Mouse (Mus musculus): ENCODE data around the gene Nckap5.

Nckap5 gene

DNA sequence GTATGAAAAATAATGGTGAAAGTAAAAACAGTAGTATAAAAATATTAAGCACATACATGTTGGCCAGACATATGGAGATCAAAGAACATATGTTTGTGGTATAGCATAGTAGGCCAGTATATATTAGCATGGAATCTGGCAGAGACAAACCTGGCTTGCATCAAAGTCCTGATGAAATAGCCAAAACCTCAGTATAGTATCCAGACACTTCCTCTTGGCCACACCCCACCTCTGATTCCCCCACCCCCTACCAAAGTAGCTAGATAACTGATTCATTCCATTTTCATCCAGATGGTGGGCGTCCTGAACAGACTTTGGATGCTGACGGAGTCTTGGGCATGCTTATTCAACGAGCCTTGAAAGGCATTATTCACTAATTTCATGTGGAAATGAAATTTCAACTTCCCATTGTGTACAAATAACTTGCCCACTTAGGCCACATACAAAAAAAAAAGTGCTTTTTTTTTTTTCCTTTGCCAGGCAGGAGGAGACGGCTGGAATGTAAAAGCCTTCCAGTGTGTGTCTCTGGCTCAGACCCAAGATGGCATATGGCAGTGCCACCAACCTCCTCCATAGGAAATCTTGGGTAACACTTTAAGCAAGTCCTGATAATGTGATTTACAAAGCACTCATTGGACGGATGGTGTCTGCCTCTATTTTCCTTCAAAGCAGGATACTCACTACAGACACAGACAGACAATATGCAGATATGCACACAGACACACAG is 360.6 kb downstream of the Nckap5 start:
- peak; percentile 59 to 60 for DNase-seq

DNA sequence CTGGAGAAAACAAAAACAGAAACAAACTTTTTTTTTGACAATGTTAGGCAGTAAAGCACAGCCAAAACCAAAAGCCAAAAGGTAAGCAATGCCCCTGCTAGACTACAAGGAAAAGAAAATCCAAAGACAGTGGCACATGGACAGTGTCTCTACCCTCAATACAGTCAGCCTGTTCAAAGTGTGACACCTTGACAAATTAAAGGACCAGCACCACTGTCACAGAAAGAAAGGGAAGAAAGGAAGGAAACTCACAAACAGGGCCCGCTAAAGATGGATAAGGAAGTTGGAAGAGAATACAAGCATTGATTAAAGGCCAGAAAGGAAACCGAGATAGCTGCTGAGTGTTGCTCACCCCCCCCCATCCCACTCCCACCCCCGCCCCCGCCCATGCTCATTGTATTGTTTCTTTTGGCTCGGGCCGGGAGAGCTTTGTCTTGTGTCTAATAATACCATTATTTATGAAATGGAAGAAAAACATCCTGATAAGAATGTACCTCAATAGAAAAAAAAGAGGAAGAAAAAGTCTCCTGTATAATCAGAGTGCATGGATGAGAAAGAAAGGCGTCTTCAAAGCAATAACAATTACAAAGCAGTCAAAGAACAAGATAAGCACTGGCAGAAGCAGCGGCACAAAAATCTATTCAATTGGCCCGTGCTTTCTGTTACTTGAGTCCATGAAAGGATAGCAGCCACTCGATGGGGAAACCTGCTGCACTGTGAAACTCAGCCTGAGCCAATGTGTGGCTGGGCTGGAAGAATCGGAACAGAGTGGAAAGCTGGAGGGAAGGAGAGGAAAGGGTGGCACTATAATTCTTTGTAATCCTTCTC is 368.9 kb downstream of the Nckap5 start:
- no peak for DNase-seq

DNA sequence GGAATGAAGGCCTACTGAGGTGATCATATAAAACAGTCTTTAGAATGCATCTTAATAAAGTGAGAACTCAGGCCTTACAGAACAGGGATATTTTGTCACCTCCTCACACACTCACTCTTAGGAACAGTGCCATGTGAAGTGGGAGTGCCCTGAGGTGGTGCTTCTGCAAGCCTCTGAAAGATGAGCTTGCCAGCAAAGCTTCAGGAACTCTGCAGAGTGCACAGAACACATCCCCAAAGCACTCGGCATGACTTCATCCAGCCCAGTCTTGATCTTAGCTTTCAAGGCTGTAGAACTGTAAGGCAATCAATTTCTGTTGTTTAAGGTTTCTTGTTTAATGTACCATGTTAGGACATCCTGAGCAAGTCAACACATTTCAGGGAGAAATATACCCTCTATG is 372.9 kb downstream of the Nckap5 start:
- DNase-seq, result no peak

DNA sequence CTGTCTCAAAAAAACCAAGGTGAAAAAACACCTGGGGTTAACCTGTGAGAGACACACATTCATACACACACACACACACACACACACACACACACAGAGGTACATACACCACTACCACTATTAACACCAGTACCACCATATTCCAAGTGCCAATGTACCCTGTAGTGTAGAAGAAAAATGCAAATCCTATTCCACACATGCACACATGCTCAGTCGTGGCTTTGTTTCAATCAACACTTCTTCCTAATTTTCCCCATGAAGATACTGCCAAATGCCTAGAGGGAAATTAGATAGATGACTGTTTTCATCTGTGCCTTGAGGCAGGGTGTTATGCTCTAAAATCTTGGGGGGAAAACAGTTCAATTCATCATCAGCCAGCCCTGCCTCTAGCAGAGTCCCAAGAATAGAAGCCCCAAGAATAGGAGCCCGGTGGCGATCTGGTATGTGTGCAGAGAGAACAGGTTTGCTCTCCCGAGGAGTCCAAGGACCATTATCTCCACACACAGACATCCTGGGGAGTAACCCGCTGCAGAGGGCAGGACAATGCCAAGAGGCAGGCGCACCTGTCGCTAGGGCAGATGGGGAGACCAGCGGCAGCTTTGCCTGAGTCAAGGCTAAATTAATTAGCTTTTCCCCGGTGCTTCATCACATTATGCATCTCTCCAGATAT is 376.0 kb downstream of the Nckap5 start:
- peak; percentile 80 to 82 for DNase-seq

DNA sequence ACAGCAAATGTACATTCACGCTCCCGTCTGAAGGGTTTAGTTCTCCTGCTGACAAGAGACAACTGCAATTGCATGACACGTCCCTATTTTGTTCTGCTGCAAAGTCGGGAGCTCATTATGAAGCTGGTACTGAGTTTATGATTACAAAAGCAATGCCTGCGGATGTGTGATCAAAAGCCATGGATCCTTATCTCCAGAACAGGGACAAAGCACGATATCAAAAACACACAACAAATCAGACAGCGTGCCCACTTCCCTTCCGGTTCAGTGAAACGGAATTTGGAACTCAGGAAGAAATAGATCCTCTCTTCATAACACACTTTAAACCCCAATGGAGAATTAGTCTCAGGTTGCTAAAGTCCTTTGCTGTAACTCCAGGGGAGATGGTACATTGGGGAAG is 379.1 kb downstream of the Nckap5 start:
- DNase-seq, result no peak

DNA sequence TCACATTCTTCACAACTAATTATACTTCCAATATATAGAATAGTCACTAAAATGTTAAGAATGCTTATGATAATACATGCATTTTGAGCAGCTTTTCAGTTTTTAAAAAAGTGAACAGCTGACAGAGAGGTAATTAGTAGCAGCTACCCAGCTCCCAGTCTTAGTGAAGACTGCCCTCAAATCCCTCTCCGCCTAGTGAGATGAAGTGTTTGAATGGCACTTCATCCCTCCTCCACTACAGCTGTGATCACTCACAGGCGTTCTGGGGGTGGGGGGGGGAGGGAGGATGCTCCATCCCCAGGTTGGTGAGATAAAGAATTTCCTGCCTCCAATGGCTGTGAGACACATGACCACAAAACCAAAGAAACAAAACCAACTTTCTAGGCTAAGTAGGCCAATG is 381.2 kb downstream of the Nckap5 start:
- no peak for DNase-seq

DNA sequence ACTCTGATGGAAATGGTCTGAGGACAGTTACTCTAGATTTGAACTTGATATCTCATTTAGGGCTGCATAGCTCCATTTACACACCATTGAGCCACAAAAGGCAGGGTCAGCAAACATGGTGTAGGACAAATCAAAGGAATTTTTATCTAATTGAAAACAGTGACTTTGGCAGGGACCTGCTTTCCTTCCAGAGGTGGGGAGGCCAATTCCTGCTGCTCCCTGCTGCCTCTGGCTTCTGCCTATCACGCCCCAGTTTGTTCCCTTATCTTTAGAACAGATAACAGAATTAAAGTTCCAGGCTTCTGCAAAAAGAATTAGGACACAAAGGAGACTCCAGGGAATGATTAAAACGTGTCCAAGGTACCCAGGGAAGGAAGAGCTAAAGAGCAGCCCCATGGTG is 386.7 kb downstream of the Nckap5 start:
- no peak for DNase-seq

DNA sequence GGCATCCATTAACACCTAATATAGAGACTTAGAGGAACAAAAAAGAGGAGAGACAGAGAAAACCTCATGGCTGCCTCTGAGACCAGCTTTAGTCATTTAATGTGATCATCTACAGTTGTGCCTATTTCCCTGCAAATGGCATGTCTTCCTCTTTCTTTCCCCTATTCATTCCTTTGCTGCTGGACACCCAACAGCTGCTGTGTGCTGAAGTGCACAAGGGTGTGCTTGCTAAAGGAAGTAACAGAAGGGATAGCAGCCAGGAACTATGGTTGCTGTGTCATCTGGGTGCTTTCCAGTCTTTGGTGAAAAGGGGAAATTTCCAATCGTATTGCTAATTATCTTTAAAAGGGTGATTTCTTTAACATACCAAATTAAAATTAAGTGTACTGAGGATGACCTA is 387.9 kb downstream of the Nckap5 start:
- DNase-seq, result no peak

DNA sequence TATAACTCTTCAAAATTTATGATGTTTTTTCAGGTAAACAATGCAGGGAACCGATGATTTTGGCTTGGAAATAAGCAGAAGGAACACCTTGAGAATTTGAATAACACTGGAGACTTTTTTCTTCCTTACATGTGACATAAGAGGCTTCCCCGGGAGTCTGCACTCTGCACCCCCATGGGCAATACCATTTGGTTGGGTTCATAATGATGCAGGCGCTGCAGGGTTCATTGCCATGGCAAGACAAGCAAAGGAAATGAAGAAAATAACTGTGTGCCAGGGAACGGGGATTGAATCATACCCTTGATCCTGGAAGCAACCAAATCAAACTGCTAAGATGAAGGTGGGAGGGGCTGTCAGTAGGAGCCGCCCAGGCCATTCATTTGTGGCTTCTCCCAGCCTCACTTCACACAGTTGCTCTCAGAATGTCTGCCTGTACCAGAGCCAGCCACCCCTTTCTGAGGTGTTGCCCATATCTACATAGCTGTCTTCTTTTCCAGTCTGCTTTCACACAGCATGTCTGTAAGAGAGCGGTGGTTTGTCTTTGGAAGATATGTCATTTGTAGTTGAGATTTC is 392.5 kb downstream of the Nckap5 start:
- DNase-seq, result no peak

DNA sequence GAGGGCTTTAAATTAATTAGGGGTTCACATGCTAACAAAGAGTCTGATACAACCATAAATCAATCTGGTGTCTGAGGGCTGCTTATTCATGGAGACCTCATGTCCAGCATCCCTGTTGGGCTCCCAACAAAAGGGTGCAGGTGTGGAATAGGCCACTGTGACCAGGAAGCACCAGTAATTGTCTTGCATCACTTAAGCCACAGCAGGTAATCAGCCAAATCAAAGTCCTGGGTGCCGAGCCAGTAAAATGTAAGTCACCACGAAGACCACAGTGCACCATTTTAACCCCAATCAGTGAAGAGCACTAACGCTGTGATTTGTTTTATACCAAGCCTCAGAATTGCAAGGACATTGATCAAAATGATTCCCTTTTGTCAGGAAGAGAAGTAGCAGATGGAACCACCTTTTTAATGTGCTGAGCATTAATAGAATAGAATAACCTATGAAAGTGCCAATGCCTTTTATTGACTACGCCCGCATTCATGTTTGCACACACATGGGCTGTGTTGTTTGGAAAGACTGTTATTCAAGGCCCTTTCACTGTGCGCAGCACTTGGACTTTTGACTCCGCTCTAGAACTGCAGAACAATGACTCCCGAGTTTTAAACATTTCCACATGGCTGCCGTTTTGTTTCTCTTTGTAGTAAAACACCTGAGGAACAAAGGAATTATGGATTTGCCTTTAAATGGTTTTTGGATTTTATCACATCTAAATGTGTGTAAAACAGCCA is 393.5 kb downstream of the Nckap5 start:
- no peak for DNase-seq

DNA sequence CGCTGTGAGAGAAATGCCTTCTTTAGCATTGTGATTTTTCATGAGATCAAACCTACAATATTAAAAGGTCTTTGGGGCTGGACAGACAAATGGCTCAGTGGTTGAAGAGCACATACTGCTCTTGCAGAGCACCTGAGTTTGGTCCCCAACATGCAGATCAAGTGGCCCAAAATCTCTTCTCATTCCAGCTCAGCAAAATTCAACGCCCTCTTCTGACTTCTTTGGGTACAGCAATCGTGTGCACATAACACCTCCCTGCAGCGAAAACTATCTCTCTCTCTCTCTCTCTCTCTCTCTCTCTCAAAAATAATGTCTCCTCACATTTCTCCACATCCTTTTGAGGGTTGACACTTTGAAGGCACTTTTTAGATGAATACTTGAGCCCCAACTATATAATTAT is 398.3 kb downstream of the Nckap5 start:
- DNase-seq, result no peak

DNA sequence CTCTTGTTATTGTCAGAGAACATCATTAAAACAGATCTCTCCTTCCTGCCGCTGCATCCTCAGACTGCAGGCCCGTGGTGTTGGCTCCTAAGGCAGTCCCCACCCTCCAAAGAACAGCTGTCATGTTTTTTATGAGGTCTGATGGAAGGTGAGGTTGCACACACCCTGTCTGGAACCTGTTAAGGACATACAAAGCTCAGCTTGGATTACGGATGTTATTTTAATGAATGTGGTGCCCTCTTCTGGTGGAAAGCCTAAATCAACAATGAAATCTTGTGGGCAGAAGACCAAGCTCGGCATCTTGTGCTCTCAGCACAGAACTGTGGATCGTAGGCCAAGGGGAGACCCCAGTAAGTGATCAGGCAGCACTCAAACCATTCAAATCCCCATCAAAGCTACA is 399.0 kb downstream of the Nckap5 start:
- DNase-seq, result peak; percentile 16 to 63

DNA sequence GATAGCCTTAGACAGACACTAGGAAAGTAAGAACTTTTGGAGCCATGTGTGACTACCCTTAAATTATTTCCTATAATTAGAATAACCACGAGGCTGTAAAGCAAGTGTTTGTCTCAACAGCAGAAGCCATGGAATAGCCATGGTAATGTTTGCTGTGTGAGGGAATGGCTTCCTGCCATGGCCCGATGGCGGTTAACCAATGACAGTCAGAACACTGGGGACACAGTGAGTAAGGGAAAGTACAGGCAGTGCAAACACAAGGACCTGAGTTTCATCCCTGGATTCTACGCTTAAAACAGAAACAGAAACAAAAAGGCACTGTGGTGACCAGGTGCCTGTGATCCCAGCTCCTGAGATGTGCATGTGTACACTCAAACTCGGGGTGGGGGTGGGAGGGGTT is 419.2 kb downstream of the Nckap5 start:
- no peak for DNase-seq

DNA sequence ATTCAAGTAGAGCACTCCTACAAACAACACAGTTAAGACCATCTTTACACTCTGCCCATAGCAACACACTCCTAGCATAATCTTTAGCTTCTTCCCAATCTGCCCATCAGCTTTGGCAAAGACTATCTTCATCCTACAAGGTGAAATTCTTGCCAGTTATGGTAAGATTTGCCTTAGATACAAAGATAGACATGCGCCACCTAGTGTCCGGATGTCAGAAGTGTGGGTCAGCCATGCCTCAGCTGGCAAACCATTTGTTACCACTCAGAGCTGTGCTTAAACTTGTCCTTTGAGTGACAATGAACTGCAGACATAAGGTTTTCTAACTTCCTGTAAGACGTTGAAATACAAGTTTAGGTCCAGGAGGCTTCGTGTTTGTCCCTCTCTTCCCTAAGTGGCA is 422.7 kb downstream of the Nckap5 start:
- peak; percentile 27 to 33 for DNase-seq

DNA sequence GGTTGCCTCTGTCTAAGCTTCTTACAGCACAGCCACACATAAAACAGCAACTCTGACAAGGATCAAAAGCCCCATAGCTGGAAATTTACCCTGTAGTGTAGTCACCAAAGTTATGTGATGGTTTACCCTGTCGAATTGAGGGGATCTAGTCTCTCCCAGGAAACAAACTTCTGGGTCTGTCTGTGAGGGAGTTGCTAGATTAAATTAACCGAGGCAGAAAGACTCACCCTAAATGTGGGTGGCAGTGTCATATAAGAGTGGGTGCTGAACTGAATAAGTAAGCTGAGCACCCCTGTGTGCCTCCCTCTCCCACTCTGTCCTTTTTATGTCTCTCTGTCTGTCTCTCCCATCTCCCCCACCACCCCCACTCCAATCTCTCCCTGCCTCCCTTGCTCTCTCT is 425.1 kb downstream of the Nckap5 start:
- no peak for DNase-seq

DNA sequence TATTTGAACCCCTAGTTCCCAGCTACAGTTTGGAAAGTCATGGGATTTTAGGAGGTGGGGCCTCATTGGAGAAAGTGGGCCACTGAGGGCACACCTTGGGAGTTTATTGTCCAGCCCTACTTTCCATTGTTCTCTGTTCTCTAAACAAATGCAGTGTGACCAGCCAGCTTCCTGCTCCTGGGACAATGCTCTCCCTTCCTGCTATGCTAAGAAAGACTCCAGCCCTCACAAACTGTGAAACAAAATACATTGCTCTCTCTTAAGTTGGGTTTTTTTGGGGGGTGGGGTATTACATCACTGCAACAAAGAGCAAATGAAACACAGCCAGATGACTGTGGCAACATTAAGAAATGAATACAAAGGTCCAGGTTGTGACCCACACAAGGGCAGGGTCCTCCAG is 426.6 kb downstream of the Nckap5 start:
- no peak for DNase-seq

DNA sequence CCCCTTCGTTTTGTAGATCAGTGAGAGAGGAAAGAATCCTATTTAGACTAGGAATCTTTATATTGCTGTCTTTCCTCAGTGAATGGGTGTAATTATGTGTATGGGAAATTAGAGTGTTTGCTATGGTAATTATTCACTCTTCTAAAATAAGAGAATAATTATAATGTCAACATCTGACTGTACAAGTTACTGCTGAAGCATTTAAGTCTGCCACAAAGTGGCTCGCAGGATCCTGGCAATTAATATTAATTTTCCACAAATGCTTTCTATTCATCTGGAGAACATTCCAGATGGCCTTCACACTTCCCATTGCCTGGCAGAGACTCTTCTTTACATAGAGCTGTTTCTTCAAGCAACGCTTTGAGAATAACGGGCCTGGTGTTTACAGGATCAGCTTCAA is 439.4 kb downstream of the Nckap5 start:
- no peak for DNase-seq

DNA sequence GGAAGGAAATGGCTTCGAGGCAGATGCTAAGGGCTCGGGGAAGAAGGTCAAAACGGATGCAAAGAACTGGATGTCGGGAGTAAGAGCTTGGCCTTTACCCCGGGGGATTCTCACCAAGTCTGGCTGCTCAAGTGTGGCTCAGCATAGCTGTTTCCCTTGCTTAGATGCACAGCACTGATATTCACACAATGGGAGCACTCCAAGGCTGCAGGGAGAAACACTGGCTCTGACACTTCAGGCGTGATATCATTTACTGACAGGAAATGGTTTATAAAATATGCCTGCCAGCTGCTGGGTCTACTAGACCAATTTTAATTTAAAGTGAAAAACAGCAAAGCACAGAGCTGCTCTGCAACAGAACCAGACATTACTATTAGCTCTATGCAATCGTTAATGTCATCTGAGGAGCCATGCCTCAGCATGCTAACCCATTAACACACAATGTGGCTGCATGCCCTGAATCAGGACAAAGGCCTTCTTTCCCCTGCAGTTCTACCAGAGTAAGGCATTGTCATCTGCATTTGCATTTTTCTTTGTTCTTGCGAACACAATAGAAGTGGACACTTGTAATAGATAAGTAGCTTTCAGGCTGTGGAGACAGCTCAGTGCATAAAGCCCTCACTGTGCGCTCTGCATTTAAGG is 453.1 kb downstream of the Nckap5 start:
- no peak for DNase-seq

DNA sequence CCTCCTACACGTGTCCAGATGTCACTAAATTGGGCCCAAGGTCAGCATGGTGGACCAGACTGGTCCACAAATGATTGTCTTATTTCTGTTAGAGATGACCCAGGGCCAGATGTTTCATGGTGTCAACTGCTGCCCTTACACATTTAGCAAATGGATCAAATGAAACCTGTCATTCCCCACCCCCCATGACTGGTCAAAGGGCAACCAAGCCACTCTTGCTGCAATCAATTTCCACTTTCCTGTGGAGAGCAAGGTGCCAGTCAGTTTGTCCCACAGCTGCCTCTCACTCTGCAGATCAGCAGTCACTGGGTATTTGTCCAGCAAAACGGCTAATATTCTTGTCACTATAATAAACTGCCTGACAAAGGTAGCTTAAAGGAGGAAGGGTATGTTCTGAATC is 463.9 kb downstream of the Nckap5 start:
- no peak for DNase-seq

DNA sequence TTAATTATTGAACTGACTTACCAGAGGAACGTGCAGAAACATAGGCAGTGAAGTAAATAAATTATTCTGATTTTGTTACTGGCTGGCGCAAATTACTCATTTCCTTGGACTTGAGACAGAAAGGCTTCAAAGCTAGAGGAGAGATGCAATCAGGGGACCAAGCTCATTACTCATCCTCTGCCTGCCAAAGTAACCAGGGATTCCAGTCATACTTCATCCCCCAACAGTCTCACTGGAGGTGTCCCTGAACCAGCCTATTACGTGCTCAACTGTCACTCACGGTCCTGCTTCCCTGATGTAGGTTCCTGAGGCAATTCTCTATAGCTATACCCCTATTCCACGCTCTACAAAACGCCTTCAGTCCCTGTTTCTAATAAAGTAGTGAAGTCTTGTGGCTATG is 466.0 kb downstream of the Nckap5 start:
- no peak for DNase-seq

DNA sequence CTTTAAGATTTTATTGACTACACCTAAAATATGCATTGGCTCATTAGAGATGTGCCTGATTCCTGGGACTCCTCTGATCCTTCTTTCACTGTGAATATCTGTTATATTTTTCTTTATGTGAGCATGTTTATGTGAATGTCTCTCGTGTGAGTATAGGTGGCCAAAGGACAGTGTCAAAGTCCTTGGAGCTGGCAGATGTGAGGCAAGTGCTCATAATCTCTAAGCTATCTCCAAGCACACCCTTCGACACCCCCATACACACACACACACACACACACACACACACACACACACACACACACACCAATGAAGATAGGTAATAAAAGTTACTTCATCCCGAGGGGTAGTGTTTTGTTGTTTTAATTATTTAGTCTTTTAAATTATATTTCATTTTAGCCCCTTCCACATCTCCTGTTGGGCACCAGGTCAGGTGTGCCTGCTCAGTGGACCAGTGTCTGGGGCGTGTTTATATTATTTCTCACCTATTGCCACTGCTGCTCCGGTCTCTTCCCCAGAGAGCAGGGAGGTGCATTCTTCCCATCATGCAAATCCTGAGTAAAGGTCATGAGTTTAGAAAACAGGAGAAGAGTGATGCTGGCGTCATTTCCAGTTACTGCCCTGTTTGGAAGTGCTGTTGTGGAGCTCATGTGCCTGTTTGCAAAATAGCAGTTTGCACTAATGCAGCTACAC is 469.9 kb downstream of the Nckap5 start:
- DNase-seq, result no peak

DNA sequence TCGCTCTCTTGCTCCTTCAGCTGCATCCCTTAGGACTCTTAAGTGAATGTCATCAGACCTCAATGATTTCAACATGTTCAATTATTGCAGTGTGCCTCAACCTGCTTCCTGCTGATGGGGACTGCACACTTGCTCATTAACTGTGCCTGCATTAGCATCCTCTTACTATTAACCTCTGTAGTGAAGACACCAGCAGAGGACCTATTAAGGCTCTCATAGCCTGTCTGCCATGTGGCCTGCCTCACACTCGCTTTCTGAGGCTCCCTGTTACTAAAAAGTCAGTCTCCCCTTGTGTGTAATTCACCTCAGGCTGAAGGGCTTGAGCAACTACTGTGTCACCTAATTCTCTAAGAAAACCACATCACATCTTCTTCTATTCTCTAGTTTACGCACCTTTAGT is 470.5 kb downstream of the Nckap5 start:
- no peak for DNase-seq
